Mouse (Mus musculus) liver, postnatal 0 days (tissue): ENCODE results near the gene Hprt.

Experiments
- CTCF ChIP-seq: sonication (generic); IDR thresholded peaks from 2 replicates; pipeline ENCODE4 v1.5.1; 2016; ENCODE audit warnings: antibody characterized with exemption, low read depth
- EP300 ChIP-seq: IDR thresholded peaks from 2 replicates; pipeline ENCODE4 v1.6.1; 2016; ENCODE audit warnings: antibody characterized with exemption, low read depth, mild to moderate bottlenecking

DNA sequence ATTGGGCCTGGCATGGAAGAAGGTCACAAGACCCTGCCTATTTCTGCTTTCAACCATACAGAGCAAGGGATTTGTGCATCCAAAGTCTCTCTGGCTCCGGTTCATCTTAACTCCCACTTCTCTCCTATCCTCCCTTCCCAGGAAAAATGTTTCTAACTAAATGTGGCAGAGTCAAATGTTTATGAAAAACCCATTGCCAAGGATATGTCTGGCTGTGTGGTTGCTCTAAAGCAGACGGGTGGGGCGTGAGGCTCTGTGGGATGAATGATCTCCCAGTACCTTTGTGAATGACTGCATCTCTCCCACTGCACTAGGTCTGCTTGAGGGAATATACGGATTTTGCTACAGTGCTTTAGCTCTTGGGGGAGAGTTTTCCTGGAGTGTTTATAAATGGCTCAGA lies 58.1 kb downstream of the Hprt start:
- TF ChIP-seq EP300 (no peak), CTCF (no peak)
